Mouse (Mus musculus): ENCODE data around the gene Slc12a5.

The Slc12a5 gene

GRCm38 (mm10) chr2:165032533-165032932, 71.9 kb downstream of the Slc12a5 start:
- in situ Hi-C loops (cut with MboI): no loop called here

DNA sequence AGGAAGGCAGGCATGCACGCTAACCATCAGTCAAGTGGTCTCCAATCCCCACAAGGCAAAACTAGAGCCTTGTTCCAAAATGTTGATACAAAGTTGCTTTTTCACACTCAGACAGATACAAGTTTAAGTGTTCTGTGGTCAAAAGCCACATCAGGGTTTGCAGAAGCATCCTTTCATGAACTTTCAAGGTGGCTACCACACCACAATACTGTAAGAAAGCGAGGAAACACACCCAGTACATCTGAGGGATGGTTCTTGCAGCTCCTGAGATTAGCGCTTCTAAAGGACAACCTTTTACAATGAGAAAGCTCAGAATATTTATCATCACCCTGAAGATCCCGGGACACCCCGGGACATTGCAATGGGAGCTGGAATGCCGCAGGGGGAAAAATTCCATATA, 72.7 kb downstream of the Slc12a5 start:
- in situ Hi-C loops (cut with MboI): no loop called here

DNA sequence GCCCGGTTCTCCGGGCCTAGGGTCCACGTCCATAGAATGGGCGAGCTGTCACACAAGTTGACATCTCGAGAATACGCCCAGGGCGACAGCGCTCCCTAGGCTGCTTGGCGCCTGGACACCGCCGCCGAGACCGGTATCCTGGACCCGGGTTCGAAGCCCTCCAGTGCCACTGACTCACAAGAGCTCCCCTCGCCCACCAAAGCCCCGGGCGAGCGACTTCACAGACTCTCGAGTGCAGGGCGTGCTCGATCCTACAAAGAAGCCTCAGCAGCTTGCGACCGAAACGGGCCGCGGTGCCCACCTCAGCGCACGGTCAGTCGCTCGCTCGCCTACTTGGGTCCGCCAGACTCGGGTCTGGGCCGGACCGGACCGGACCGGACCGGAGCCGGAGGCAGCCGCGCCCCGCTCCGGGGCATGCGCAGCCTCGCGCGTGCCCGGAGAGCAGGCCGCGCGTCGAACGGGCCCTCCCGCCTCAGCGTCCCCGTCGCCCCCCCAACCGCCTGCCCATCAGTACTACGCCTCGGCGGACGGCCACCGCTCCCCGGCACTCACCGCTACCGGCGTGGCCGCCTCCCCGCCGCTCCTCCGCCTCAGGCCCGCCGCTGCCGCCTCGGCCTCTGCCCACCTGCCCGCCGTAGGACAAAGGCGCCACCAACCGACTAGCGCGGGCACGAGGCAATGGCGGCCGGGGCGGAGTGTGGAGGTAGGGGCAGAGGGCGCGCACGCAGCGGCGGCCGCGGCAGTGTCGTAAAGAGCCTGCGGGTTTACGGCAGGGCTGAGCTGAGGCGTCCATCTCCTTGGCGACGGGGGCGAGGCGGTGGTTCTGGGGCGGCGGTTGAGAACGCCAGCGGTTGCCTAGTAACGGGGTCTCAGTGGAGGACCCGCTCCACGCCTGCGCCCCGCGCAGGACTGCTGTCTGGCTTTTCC, 73.8 kb downstream of the Slc12a5 start, which contains the start of gene Ncoa5:
TSS of gene Ncoa5 (minus strand) at position 737 of the 927 bp plus-strand sequence.
- in situ Hi-C loops (cut with MboI): no loop called here

DNA sequence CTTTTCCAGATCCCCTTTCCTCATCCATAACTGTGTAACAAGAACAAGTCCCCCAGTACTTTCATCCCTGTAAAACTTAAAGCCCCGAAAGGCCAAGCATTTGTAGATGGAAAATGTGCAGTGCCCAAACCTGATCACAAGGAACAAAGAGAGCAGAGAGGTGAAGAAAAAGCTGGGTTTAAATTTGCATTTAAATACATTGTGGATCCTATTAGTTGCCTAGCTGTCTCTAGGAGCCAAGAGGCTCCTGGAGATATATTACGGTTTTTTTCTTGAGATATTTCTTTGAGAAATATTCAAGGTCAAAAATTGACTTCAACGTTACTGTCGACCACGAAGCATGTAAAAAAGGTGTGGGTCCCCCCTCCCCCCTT, 74.4 kb downstream of the Slc12a5 start:
- in situ Hi-C loops (cut with MboI): no loop called here

GRCm38 (mm10) chr2:165037415-165037814, 76.8 kb downstream of the Slc12a5 start:
- in situ Hi-C loops (cut with MboI): no loop called here

DNA sequence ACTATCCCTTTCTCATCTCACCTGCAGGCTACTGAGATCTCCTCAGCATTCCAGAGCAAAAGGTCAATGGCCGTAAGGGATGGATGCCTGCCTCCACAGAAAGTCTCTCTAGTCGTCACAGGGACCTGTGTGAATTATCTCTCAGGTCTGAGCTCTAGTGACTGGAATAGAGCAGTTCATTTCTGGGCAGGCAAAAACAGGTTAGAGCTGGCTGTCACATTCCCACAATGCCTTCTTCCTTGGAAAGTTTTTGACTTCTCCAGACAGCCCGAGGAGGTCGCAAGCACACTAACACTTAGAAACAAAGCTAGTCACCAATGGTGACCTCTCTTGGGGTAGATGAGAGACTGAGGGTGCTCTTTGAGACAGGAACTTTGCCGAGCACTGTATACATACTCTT, 81.5 kb downstream of the Slc12a5 start:
- in situ Hi-C loops (cut with MboI): loop anchor here (10.0 kb wide), 1 partner anchor 117 kb away; no protein-coding TSS in a partner anchor

GRCm38 (mm10) chr2:165043090-165043636, 82.6 kb downstream of the Slc12a5 start:
- in situ Hi-C loops (cut with MboI): loop anchor here (10.0 kb wide), 1 partner anchor 118 kb away; no protein-coding TSS in a partner anchor

DNA sequence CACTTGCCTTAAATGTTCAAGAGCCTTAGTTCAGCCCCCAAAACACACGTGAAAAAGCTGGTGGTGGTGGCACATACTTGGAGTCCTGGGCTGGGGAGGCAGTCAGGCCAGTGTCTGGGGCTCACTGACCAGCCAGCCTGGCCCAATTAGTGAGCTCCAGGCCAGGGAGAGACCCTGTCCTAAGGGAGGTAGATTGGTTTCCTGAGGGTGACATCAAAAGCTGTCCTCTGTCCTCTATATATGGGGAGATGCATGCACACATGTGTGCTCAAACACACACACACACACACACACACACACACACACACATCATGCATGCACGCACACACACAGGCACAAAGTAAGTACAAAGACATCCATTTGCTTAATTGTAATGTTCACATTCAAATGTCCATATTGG, 83.1 kb downstream of the Slc12a5 start:
- in situ Hi-C loops (cut with MboI): loop anchor here (10.0 kb wide), 1 partner anchor 119 kb away; no protein-coding TSS in a partner anchor

- in situ Hi-C loops (cut with MboI): loop anchor here (10.0 kb wide), 1 partner anchor 124 kb away; no protein-coding TSS in a partner anchor
Measured at GRCm38 (mm10) chr2:165049044-165049443, 88.4 kb downstream of the Slc12a5 start.

Data from mature B cell (primary cell).